Mouse (Mus musculus) erythroblast, embryonic 14.5 days (primary cell): ENCODE measurements around the gene Gk. TPM values are rescaled to one million over a fixed set of nuclear protein-coding genes. Genes with fewer than 3 reads are reported as not detected.

ENCODE experiments used
- H3K27me3 ChIP-seq: 2 replicates; pipeline ENCODE4 v1.6.1; 2012; ENCODE audit warnings: inconsistent platforms; ENCODE audit not compliant: control insufficient read depth
- H3K36me3 ChIP-seq: 2 replicates; pipeline ENCODE4 v1.6.1; 2012; ENCODE audit warnings: mild to moderate bottlenecking, inconsistent platforms; ENCODE audit not compliant: control insufficient read depth
- H3K4me1 ChIP-seq: 2 replicates; pipeline ENCODE4 v1.6.1; 2012; ENCODE audit warnings: inconsistent platforms; ENCODE audit not compliant: control insufficient read depth
- H3K4me3 ChIP-seq: replicated peaks from 2 replicates; pipeline ENCODE3; 2012; ENCODE audit warnings: moderate library complexity, mild to moderate bottlenecking, inconsistent platforms
- H3K9me3 ChIP-seq: 2 replicates; pipeline ENCODE4 v1.6.1; 2012; ENCODE audit warnings: low read length, inconsistent platforms, mixed read lengths; ENCODE audit not compliant: control insufficient read depth
- GATA1 ChIP-seq: IDR thresholded peaks from 2 replicates; pipeline ENCODE4 v1.6.1; 2012; ENCODE audit warnings: low read length, inconsistent platforms, mixed read lengths
- TAL1 ChIP-seq: IDR thresholded peaks from 3 replicates; pipeline ENCODE4 v1.6.1; 2012; ENCODE audit warnings: low read length, inconsistent platforms, mixed read lengths
- polyA plus RNA-seq: library from polyadenylated mRNA; stranded (reverse); fragments of >175 nt; gene quantifications from 2 replicates; pipeline ENCODE4 v1.2.3, GENCODE M21; 2012

The Gk gene
- polyA plus RNA-seq, 1 experiment: not detected

GRCm38 (mm10) chrX:85682125-85682524 is 94.5 kb downstream of the Gk start:
- Histone ChIP-seq H3K9me3 (no peaks in the 10 kb centered on the region), H3K36me3 (no peaks in the 10 kb centered on the region), H3K4me3 (no peak overlapping the region), H3K4me1 (no peaks in the 10 kb centered on the region), H3K27me3 (no peaks in the 10 kb centered on the region)
- TF ChIP-seq TAL1 (no peak), GATA1 (no peak)

GRCm38 (mm10) chrX:85676808-85677207 is 99.8 kb downstream of the Gk start:
- TF ChIP-seq GATA1 (no peak), TAL1 (no peak)
- Histone ChIP-seq H3K9me3 (no peaks in the 10 kb centered on the region), H3K4me1 (no peaks in the 10 kb centered on the region), H3K4me3 (no peak overlapping the region), H3K27me3 (no peaks in the 10 kb centered on the region), H3K36me3 (no peaks in the 10 kb centered on the region)

Other genes with a start within 250 kb of the Gk start
- 0.37 and 0.95 TPM in 2 replicates for gene Tab3, start 202.8 kb downstream of the Gk start, polyA plus RNA-seq
- not detected in 2 replicates for gene 5430427O19Rik, start 93.5 kb upstream of the Gk start, polyA plus RNA-seq